In genomic region chr11:74867181-74867580, GRCm38 (mm10) we compare ENCODE assay signal across 10 mouse cellular contexts. TPM values are rescaled to one million over a fixed set of nuclear protein-coding genes. Genes with fewer than 3 reads are reported as not detected.
DNase-seq lines count a peak whose midpoint lies in the region; ATAC-seq and TF ChIP-seq lines count a peak whose summit lies in the region.
"Had no signal": no experiment of that assay in that cellular context is flagged by ENCODE, and none has a peak within 500 bp of the region (broad histone marks: within the 10 kb centered on the region; RNA-seq: fewer than 3 reads in every experiment).

No protein-coding gene starts in this region.

- TF ChIP-seq POLR2A in lung, adult 2 months (IDR thresholded peaks at IDR 0.05; ENCODE audit: borderline replicate concordance, extremely low read depth, low read depth, low read length): no peak
- no peak for TF ChIP-seq POLR2A in myocyte (IDR thresholded peaks at IDR 0.05; ENCODE audit: insufficient read length, low read depth)

- no peak overlapping the region for H3K4me2 ChIP-seq in myocyte (ENCODE audit: low read depth)
- H3K4me2 ChIP-seq in midbrain, embryonic 16.5 days (ENCODE audit: low read length): no peak overlapping the region
- H3K4me2 ChIP-seq: liver, embryonic 13.5 days had no signal

- H3ac ChIP-seq in myocyte (ENCODE audit: control insufficient read depth, insufficient read length): no peak overlapping the region

- no peaks in the 10 kb centered on the region for H3K36me3 ChIP-seq in myocyte (ENCODE audit: control insufficient read depth, insufficient read depth)
- H3K36me3 ChIP-seq in midbrain, embryonic 16.5 days (ENCODE audit: control insufficient read depth, insufficient read depth, low read length): peaks cover 28% of the 10 kb centered on the region
- H3K36me3 ChIP-seq: liver, embryonic 13.5 days had no signal

- no peak for ATAC-seq in midbrain, embryonic 16.5 days

- WGBS in lung, adult 2 months: 48% methylated on average over 2 of the region's 2 CpGs
- WGBS in midbrain, embryonic 16.5 days: 85% methylated on average over 2 of the region's 2 CpGs

- H3K4me3 ChIP-seq in lung, adult 2 months (replicated peaks; ENCODE audit: extremely low read depth, low read depth, low read length): no peak overlapping the region
- H3K4me3 ChIP-seq in myocyte: no peak overlapping the region
- H3K4me3 ChIP-seq in midbrain, embryonic 16.5 days (ENCODE audit: low read depth, low read length): no peak overlapping the region
- H3K4me3 ChIP-seq: liver, embryonic 13.5 days had no signal

- no peak overlapping the region for H3K27ac ChIP-seq in midbrain, embryonic 16.5 days (ENCODE audit: low read length)
- H3K27ac ChIP-seq: liver, embryonic 13.5 days had no signal

- H3K9me3 ChIP-seq in midbrain, embryonic 16.5 days (replicated peaks; ENCODE audit: control insufficient read depth, low read length, poor library complexity, severe bottlenecking): no peaks in the 10 kb centered on the region
- H3K9me3 ChIP-seq: liver, embryonic 13.5 days had no signal

- H3K4me1 ChIP-seq in lung, adult 2 months (ENCODE audit: control insufficient read depth, insufficient read depth, low read length): peaks cover 18% of the 10 kb centered on the region
- peaks cover 23% of the 10 kb centered on the region for H3K4me1 ChIP-seq in midbrain, embryonic 16.5 days (ENCODE audit: control insufficient read depth, insufficient read depth, low read length)

- H3K9ac ChIP-seq in midbrain, embryonic 16.5 days (ENCODE audit: low read depth, low read length): no peak overlapping the region
- H3K9ac ChIP-seq: liver, embryonic 13.5 days had no signal

- H3K27me3 ChIP-seq in myocyte (ENCODE audit: control insufficient read depth, insufficient read depth, insufficient read length): no peaks in the 10 kb centered on the region
- no peaks in the 10 kb centered on the region for H3K27me3 ChIP-seq in midbrain, embryonic 16.5 days (ENCODE audit: control insufficient read depth, insufficient read depth, low read depth, low read length)
- H3K27me3 ChIP-seq: liver, embryonic 13.5 days had no signal

- TF ChIP-seq CTCF in lung, adult 2 months (IDR thresholded peaks at IDR 0.05; ENCODE audit: insufficient read depth, low read length): no peak

- no peaks in the 10 kb centered on the region for H3K79me2 ChIP-seq in myocyte (ENCODE audit: control insufficient read depth, insufficient read depth)

- peak; percentile 85 for DNase-seq in adrenal gland, adult 2 months
- DNase-seq in adrenal gland, postnatal 4 days (ENCODE audit: low spot score in 2 of 2): no peak
- peak; percentile 9 for DNase-seq in lung, postnatal 14 days
- DNase-seq in lung, adult 2 months: no peak
- DNase-seq in gastrocnemius, adult 18-20 months (ENCODE audit: low spot score): peak; percentile 95
- DNase-seq in B cell, adult 2 months: no peak
- DNase-seq: embryo, embryonic 11 days; liver, embryonic 13.5 days had no signal

TF ChIP-seq in myocyte, 11 proteins besides CTCF, POLR2A, EP300 and RAD21:
- TF ChIP-seq MYOD1 (IDR thresholded peaks at IDR 0.05; ENCODE audit: control insufficient read depth in 1 of 3, insufficient read length in 2 of 3, low read depth in 2 of 3) (peak in 2 of 3 experiments; percentile 34 to 79), POLR2AphosphoS2 (IDR thresholded peaks at IDR 0.05; ENCODE audit: insufficient read length, low read depth) (no peak), TCF3 (IDR thresholded peaks at IDR 0.05; ENCODE audit: insufficient read length, low read depth) (no peak), MYOG (IDR thresholded peaks at IDR 0.05; ENCODE audit: control insufficient read depth in 1 of 3, insufficient read depth in 1 of 3, insufficient read length in 2 of 3, low read depth in 2 of 3) (peak in 2 of 3 experiments; percentile 15 to 63), USF1 (IDR thresholded peaks at IDR 0.05; ENCODE audit: low read depth) (no peak), SRF (IDR thresholded peaks at IDR 0.05; ENCODE audit: control insufficient read depth, insufficient read length, low read depth) (no peak), TCF12 (IDR thresholded peaks at IDR 0.05; ENCODE audit: insufficient read depth, poor library complexity, severe bottlenecking) (no peak)
TF ChIP-seq in myocyte: peak in this region for 2.

RNA-seq across cellular contexts. Expression of gene Sgsm2, which starts 29.7 kb away (rescaled TPM):
- 10 to 100 TPM; 21.8 to 24.4 TPM for total RNA-seq in adrenal gland, adult 2 months (2021)
- polyA plus RNA-seq in adrenal gland, adult 2 months (2012; rRNA removed): 27.0 and 35.2 TPM in 2 replicates
- 10 to 100 TPM; 26.3 to 31.9 TPM for total RNA-seq in adrenal gland, postnatal 4 days (2021)
- 19.3 and 22.1 TPM in 2 replicates for polyA plus RNA-seq in lung, adult 2 months (2012; rRNA removed)
- total RNA-seq in gastrocnemius, adult 18-20 months (2021): 1 to 10 TPM; 1.6 to 2.4 TPM
- polyA plus RNA-seq in myocyte (2012; fragmentation: generic; extraction: Trizol): 12.3 TPM
- polyA plus RNA-seq in midbrain, embryonic 16.5 days (2015; fragmentation: Nextera tagmentation; extraction: Ambion mirVana): 30.3 and 31.8 TPM in 2 replicates

RNA-seq across cellular contexts. Expression of gene Tsr1, which starts 30.7 kb away (rescaled TPM):
- total RNA-seq in adrenal gland, adult 2 months (2021): 10 to 100 TPM; 35.3 to 39.8 TPM
- polyA plus RNA-seq in adrenal gland, adult 2 months (2012; rRNA removed): 2.2 and 3.8 TPM in 2 replicates
- 10 to 100 TPM; 39.7 to 42.3 TPM for total RNA-seq in adrenal gland, postnatal 4 days (2021)
- 7.1 and 7.5 TPM in 2 replicates for polyA plus RNA-seq in lung, adult 2 months (2012; rRNA removed)
- 10 to 100 TPM; 22.8 to 26.7 TPM for total RNA-seq in gastrocnemius, adult 18-20 months (2021)
- polyA plus RNA-seq in myocyte (2012; fragmentation: generic; extraction: Trizol): 26.7 TPM
- 27.6 and 30.2 TPM in 2 replicates for polyA plus RNA-seq in midbrain, embryonic 16.5 days (2015; fragmentation: Nextera tagmentation; extraction: Ambion mirVana)

RNA-seq across cellular contexts. Expression of gene Mnt, which starts 36.5 kb away (rescaled TPM):
- total RNA-seq in adrenal gland, adult 2 months (2021): 10 to 100 TPM; 23.4 to 25.2 TPM
- 31.1 and 46.9 TPM in 2 replicates for polyA plus RNA-seq in adrenal gland, adult 2 months (2012; rRNA removed)
- 10 to 100 TPM; 29.0 to 35.9 TPM for total RNA-seq in adrenal gland, postnatal 4 days (2021)
- polyA plus RNA-seq in lung, adult 2 months (2012; rRNA removed): 21.3 and 22.2 TPM in 2 replicates
- 1 to 10 TPM; 4.8 to 7.0 TPM for total RNA-seq in gastrocnemius, adult 18-20 months (2021)
- polyA plus RNA-seq in myocyte (2012; fragmentation: generic; extraction: Trizol): 12.7 TPM
- polyA plus RNA-seq in midbrain, embryonic 16.5 days (2015; fragmentation: Nextera tagmentation; extraction: Ambion mirVana): 7.6 and 8.6 TPM in 2 replicates

RNA-seq across cellular contexts. Expression of gene Smg6, which starts 58.4 kb away (rescaled TPM):
- 10 to 100 TPM; 19.7 to 20.9 TPM for total RNA-seq in adrenal gland, adult 2 months (2021)
- polyA plus RNA-seq in adrenal gland, adult 2 months (2012; rRNA removed): 27.8 and 32.6 TPM in 2 replicates
- 10 to 100 TPM; 32.7 to 37.8 TPM for total RNA-seq in adrenal gland, postnatal 4 days (2021)
- 35.8 and 40.8 TPM in 2 replicates for polyA plus RNA-seq in lung, adult 2 months (2012; rRNA removed)
- total RNA-seq in gastrocnemius, adult 18-20 months (2021): 10 to 100 TPM; 11.8 to 12.3 TPM
- 14.7 TPM for polyA plus RNA-seq in myocyte (2012; fragmentation: generic; extraction: Trizol)
- 14.6 and 17.4 TPM in 2 replicates for polyA plus RNA-seq in midbrain, embryonic 16.5 days (2015; fragmentation: Nextera tagmentation; extraction: Ambion mirVana)

RNA-seq across cellular contexts. Expression of gene Srr, which starts 58.6 kb away (rescaled TPM):
- 10 to 100 TPM; 55.7 to 62.8 TPM for total RNA-seq in adrenal gland, adult 2 months (2021)
- 2.4 and 5.2 TPM in 2 replicates for polyA plus RNA-seq in adrenal gland, adult 2 months (2012; rRNA removed)
- total RNA-seq in adrenal gland, postnatal 4 days (2021): 10 to 100 TPM; 36.0 to 40.5 TPM
- 5.0 and 11.4 TPM in 2 replicates for polyA plus RNA-seq in lung, adult 2 months (2012; rRNA removed)
- total RNA-seq in gastrocnemius, adult 18-20 months (2021): 10 to 100 TPM; 15.6 to 22.8 TPM
- polyA plus RNA-seq in myocyte (2012; fragmentation: generic; extraction: Trizol): 10.5 TPM
- polyA plus RNA-seq in midbrain, embryonic 16.5 days (2015; fragmentation: Nextera tagmentation; extraction: Ambion mirVana): 40.9 and 44.2 TPM in 2 replicates

Comparison
In these comparisons a context has a peak if more than half of its experiments do, and no peak if none do; other contexts are left out.
1. DNase-seq: peak in adrenal gland, adult 2 months (single experiment), lung, postnatal 14 days (single experiment) and gastrocnemius, adult 18-20 months (single experiment); none in adrenal gland, postnatal 4 days (0 of 2), lung, adult 2 months (single experiment) and B cell, adult 2 months (0 of 2).